Mouse (Mus musculus) kidney, postnatal 4 days (tissue): ENCODE data around the gene Ubac2.

Source experiments
- DNase-seq, 2 experiments: peaks; one replicate each; pipeline ENCODE4 v3.0.0; 2021; ENCODE audit warnings: mixed read lengths in 2 of 2

Ubac2 gene

DNA sequence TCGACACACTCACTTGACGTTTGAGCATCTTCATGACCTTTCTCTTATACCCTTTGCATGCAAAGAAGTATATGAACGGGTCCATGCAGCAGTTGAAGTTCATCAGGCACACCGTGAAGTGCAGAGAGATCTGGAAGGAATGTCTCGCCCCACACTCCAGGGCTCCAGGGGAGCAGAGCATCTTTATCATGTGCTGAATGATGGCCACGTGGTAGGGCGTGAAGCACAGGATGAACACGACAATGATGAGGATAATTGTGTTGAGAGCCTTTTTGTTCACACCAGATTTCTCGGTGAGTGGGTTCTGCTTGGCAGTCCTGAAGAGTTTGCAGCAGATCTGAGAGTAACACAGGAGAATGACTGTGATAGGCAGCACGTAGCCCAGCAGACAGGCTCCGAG is 75.7 kb downstream of the Ubac2 start:
- DNase-seq = no peak

DNA sequence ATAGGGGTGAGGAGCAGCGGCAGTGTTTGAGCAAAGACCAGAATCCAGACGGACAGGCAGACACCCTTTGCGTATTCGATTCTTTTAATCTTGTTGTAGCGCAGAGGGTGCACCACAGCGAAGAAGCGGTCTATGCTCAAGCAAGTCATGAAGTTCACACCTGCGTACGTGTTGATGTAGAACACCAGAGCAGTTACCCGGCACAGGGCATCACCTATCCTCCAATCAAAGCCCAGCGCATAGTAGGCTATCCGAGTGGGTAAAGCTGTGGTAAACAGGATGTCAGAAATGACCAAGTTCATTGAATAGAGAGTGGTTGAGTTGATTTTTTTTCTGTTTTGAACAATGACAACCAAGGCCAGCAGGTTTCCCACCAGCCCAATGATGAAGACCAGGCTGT is 76.2 kb downstream of the Ubac2 start:
- no peak for DNase-seq

GRCm38 (mm10) chr14:121955176-121955795 is 76.9 kb downstream of the Ubac2 start:
- DNase-seq = no peak

GRCm38 (mm10) chr14:121956291-121956690 is 77.9 kb downstream of the Ubac2 start:
- DNase-seq = no peak

DNA sequence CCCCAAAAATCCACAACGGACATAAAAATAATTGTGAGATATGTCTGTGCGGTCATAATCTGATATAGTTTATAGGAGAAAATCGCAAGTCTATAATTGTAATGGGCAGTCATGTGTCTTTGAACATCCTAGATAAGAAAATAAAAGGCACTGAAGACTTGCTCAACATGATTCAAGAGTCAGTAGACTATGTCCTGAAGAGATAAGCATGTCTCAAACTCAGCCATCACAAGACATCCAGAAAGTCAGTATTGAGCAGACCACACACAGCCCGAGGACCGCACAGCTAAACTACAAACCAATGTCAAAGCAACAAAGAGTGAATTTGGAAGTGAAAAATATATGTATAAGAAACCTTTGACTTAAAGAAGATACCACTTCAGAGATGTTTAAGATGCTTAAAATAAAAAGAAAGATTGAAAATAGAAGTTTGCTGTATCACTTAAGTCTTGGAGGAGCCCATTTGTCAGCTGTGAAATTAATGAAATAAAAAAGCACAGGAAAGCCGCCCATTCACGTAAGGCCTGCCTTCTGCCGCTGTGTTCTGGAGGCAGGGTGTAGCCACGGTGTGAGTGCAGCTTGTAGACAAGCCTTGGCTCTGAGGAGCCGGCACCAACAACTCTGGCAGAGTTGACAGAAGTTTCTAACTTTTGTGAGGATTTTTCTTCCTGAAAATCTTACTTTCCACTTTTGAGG is 78.9 kb downstream of the Ubac2 start:
- no peak for DNase-seq

- no peak for DNase-seq
These were observed 79.8 kb downstream of the Ubac2 start for GRCm38 (mm10) chr14:121958041-121958750.

DNA sequence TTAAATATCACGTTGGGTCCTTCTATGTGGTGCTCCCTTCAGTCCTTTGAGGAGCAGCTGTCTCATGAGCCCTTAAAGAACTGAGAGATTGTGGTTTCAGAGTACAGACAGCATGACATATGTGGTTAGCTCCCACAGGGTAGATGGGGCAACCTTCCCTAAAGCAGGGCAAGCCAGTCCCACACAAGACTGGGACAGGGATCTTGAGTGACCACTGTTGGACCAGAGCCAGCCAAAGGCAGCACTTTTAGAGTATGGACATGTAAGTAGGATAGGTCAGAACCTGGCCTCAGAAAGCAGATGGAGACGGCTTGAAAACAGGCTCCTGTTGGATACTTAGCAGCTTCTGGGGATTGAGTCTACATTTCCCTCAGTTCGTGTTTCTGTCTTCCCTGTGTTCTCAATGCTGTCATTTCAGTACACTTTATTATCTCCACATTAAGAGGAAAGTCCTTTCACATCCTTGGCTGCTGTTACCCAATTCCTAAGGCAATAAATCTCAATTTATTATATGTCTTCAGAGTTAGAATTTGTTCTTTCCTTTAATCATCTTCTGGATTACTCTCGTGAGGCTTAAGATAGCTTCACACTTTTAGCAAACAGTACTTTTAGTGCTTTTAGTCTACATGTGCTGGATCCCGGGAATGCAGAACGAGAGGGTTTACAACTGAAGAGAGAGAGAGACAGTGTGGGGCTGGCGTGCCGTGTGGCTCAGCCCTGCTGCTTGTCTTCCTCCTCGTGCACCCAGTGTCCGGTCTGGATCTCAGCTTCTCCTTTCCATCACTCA is 80.5 kb downstream of the Ubac2 start:
- DNase-seq = no peak

GRCm38 (mm10) chr14:121959538-121959980 is 81.1 kb downstream of the Ubac2 start:
- DNase-seq = no peak

GRCm38 (mm10) chr14:121960031-121960430 is 81.6 kb downstream of the Ubac2 start:
- DNase-seq = no peak

GRCm38 (mm10) chr14:121960531-121960930 is 82.1 kb downstream of the Ubac2 start:
- DNase-seq = no peak

- no peak for DNase-seq
These were observed 82.6 kb downstream of the Ubac2 start for GRCm38 (mm10) chr14:121960997-121961396.

DNA sequence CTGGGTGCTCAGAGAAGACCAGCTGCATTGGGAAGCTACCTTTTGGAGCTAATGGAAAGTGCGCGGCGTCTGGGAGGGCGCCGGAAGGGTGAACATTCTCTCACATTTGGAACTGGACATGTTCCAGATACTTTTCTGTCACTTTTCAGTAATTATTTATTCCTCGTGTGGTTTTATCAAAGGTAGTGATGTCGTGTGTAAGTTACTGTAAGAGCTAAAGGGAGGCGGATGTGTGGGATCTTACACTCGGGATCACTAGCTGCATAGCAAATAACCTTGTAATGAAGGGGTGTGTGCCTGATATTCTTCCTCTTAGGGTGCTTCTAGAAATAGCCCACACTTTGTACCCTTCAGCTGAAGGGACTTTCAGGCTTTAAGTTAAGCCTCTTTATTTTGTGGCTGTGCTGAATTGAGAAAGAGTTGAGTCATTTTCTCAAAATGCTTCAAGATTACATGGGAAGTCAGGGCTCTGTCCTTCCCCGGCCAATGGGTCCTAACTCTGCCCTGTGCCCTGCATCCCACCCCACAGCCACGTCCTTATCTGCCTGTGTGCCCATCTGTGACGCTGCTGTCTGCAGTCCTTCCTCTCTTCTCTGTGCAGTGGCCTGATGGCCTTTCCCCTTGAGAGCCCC is 83.2 kb downstream of the Ubac2 start:
- no peak for DNase-seq

- DNase-seq = peak in 1 of 2 experiments; percentile 42
These were observed 83.9 kb downstream of the Ubac2 start for GRCm38 (mm10) chr14:121962128-121962890.

- no peak for DNase-seq
These were observed 85.0 kb downstream of the Ubac2 start for GRCm38 (mm10) chr14:121963251-121963941.

GRCm38 (mm10) chr14:121963942-121964335 is 85.5 kb downstream of the Ubac2 start:
- no peak for DNase-seq

- no peak for DNase-seq
These were observed 86.6 kb downstream of the Ubac2 start, which contains the start of gene Gpr183 for GRCm38 (mm10) chr14:121964990-121965389. TSS of gene Gpr183 (minus strand) at chr14:121965195.

GRCm38 (mm10) chr14:121965461-121965860 is 87.0 kb downstream of the Ubac2 start:
- DNase-seq = no peak

GRCm38 (mm10) chr14:121967095-121967494 is 88.7 kb downstream of the Ubac2 start:
- no peak for DNase-seq

DNA sequence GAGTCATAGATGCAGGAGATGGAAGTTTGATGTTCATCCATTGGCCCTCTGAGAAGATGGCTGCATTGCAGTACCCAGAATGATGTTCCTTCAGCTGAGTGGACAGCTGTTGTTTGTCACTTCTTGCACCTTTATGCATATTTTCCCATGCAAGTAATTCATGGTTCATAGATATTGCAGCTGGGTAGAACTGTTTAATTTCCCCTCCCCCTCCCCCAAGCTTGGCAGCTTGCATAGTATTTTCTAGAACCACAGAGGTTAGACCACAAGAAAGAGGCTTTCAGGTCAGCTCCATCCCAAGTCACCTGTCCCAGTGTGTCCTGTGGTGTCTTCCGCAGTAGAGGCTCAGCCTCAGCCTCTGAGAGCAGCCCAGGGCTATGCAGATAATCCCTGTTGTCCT is 92.0 kb downstream of the Ubac2 start:
- DNase-seq = no peak

GRCm38 (mm10) chr14:121973114-121973513 is 94.7 kb downstream of the Ubac2 start:
- DNase-seq = no peak

GRCm38 (mm10) chr14:121981531-121981930 is 103.1 kb downstream of the Ubac2 start:
- DNase-seq = no peak
